26 mouse cellular contexts compared by ENCODE assay signal in the genomic region with DNA sequence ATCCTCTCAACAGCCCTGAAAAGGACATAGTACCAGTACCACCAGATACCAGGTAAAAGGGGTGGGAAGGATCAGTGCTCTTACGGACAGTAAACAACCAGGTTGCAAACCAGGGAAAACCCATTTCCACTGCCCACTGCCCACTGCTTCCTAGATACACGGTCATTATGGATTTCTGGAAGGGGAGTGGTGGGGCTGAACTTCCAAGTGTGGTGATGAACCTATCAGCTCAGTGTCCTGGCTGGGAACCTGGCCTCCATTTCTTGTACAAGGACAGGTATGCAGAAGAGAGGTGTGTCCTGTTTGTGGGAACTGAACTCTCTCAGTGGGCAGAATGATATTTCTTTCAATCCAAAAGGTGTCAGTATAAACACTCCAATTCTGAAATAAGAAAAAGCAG. TPM values are rescaled to one million over a fixed set of nuclear protein-coding genes. Genes with fewer than 3 reads are reported as not detected.
"Had no signal": no experiment of that assay in that cellular context is flagged by ENCODE, and none has a peak within 500 bp of the region (broad histone marks: within the 10 kb centered on the region; RNA-seq: fewer than 3 reads in every experiment).

No protein-coding gene starts in this region.

- H3K9me3 ChIP-seq: limb, embryonic 10.5 days; limb, embryonic 12.5 days; limb, embryonic 13.5 days; limb, embryonic 15.5 days; liver, embryonic 12.5 days; liver, embryonic 13.5 days; liver, embryonic 15.5 days; lung, embryonic 15.5 days; megakaryocyte, embryonic 14.5 days; midbrain, embryonic 10.5 days; midbrain, embryonic 12.5 days; midbrain, embryonic 13.5 days; neural tube, embryonic 12.5 days; neural tube, embryonic 13.5 days had no signal

- DNase-seq: liver, embryonic 13.5 days had no signal

- H3K27me3 ChIP-seq: neural tube, embryonic 13.5 days had no signal

- ATAC-seq: liver, embryonic 12.5 days; liver, postnatal 0 days had no signal

- H3K4me3 ChIP-seq: limb, embryonic 10.5 days; limb, embryonic 12.5 days; limb, embryonic 13.5 days; limb, embryonic 15.5 days; liver, embryonic 12.5 days; liver, embryonic 13.5 days; liver, embryonic 15.5 days; lung, embryonic 15.5 days; megakaryocyte, embryonic 14.5 days; midbrain, embryonic 10.5 days; midbrain, embryonic 12.5 days; midbrain, embryonic 13.5 days; myocyte; neural tube, embryonic 12.5 days; neural tube, embryonic 13.5 days had no signal

- H3K4me1 ChIP-seq: limb, embryonic 12.5 days; limb, embryonic 13.5 days; limb, embryonic 15.5 days; liver, embryonic 12.5 days; liver, embryonic 13.5 days; liver, embryonic 15.5 days; lung, embryonic 15.5 days; midbrain, embryonic 12.5 days; midbrain, embryonic 13.5 days; neural tube, embryonic 12.5 days had no signal

- H3K4me2 ChIP-seq: limb, embryonic 12.5 days; limb, embryonic 15.5 days; liver, embryonic 11.5 days; liver, embryonic 12.5 days; liver, embryonic 13.5 days; liver, embryonic 15.5 days; lung, embryonic 14.5 days; lung, embryonic 15.5 days; midbrain, embryonic 13.5 days; neural tube, embryonic 12.5 days; neural tube, embryonic 13.5 days had no signal

- H3K27ac ChIP-seq: limb, embryonic 10.5 days; limb, embryonic 12.5 days; limb, embryonic 13.5 days; limb, embryonic 15.5 days; liver, embryonic 12.5 days; liver, embryonic 13.5 days; liver, embryonic 14.5 days; liver, embryonic 15.5 days; lung, embryonic 15.5 days; macrophage; midbrain, embryonic 10.5 days; midbrain, embryonic 12.5 days; midbrain, embryonic 13.5 days; neural tube, embryonic 12.5 days; neural tube, embryonic 13.5 days had no signal

- H3K9ac ChIP-seq: limb, embryonic 12.5 days; limb, embryonic 13.5 days; limb, embryonic 15.5 days; liver, embryonic 12.5 days; liver, embryonic 13.5 days; liver, embryonic 14.5 days; liver, embryonic 15.5 days; liver, postnatal 0 days; lung, embryonic 14.5 days; lung, embryonic 15.5 days; midbrain, embryonic 12.5 days; midbrain, embryonic 13.5 days; neural tube, embryonic 12.5 days; neural tube, embryonic 13.5 days had no signal

- H3K36me3 ChIP-seq: limb, embryonic 10.5 days; limb, embryonic 12.5 days; limb, embryonic 13.5 days; limb, embryonic 15.5 days; liver, embryonic 12.5 days; liver, embryonic 13.5 days; liver, embryonic 15.5 days; lung, embryonic 15.5 days; midbrain, embryonic 10.5 days; midbrain, embryonic 12.5 days; midbrain, embryonic 13.5 days; neural tube, embryonic 12.5 days; neural tube, embryonic 13.5 days had no signal

RNA-seq across cellular contexts. Expression of a gene that starts 47.5 kb away (rescaled TPM):
- total RNA-seq: left cerebral cortex, postnatal 25 days; left cerebral cortex, postnatal 36 days; megakaryocyte progenitor cell, adult 5-6 weeks; megakaryocyte, adult 5-6 weeks; megakaryocyte-erythroid progenitor cell, adult 5-6 weeks; monocyte, adult 5-6 weeks had no signal
- polyA plus RNA-seq: macrophage had no signal
